Mouse (Mus musculus) myocyte (in vitro differentiated cells): ENCODE measurements around the gene Thsd7a. TPM values are rescaled to one million over a fixed set of nuclear protein-coding genes. Genes with fewer than 3 reads are reported as not detected.

Experiments used
- H3K27me3 ChIP-seq: one replicate; pipeline ENCODE4 v1.6.1; 2011; ENCODE audit not compliant: control insufficient read depth, insufficient read depth, insufficient read length
- H3K36me3 ChIP-seq: one replicate; pipeline ENCODE4 v1.6.1; 2011; ENCODE audit not compliant: control insufficient read depth, insufficient read depth
- H3K4me2 ChIP-seq: one replicate; pipeline ENCODE4 v1.6.1; 2011; ENCODE audit warnings: low read depth, control low read depth
- H3K4me3 ChIP-seq: one replicate; pipeline ENCODE4 v1.5.1; 2011; ENCODE audit warnings: mild to moderate bottlenecking, control low read depth, moderate library complexity
- H3K79me2 ChIP-seq: one replicate; pipeline ENCODE4 v1.6.1; 2011; ENCODE audit not compliant: control insufficient read depth, insufficient read depth
- H3ac ChIP-seq: one replicate; pipeline ENCODE4 v1.6.1; 2011; ENCODE audit not compliant: control insufficient read depth, insufficient read length
- CEBPB ChIP-seq: IDR thresholded peaks from 2 replicates; pipeline ENCODE4 v1.6.1; 2011; ENCODE audit warnings: mild to moderate bottlenecking, moderate library complexity; ENCODE audit not compliant: poor library complexity, insufficient read depth, severe bottlenecking
- E2F4 ChIP-seq: IDR thresholded peaks from one replicate; pipeline ENCODE4 v1.6.1; 2011; ENCODE audit warnings: mild to moderate bottlenecking, control low read depth, moderate library complexity; ENCODE audit not compliant: insufficient read depth
- MAX ChIP-seq: IDR thresholded peaks from one replicate; pipeline ENCODE4 v1.6.1; 2011; ENCODE audit warnings: low read depth, mild to moderate bottlenecking, control low read depth
- MYOD1 ChIP-seq, 3 experiments: IDR thresholded peaks; one replicate each; pipeline ENCODE4 v1.6.1; 2011; ENCODE audit warnings: control low read depth in 2 of 3, low read depth in 2 of 3, mild to moderate bottlenecking in 2 of 3, moderate library complexity in 1 of 3; ENCODE audit not compliant: insufficient read length in 2 of 3, control insufficient read depth in 1 of 3
- MYOG ChIP-seq, 3 experiments: IDR thresholded peaks; one replicate each; pipeline ENCODE4 v1.6.1; 2011; ENCODE audit warnings: control low read depth in 2 of 3, low read depth in 2 of 3, mild to moderate bottlenecking in 2 of 3; ENCODE audit not compliant: insufficient read length in 2 of 3, control insufficient read depth in 1 of 3, insufficient read depth in 1 of 3
- POLR2A ChIP-seq: IDR thresholded peaks from one replicate; pipeline ENCODE4 v1.6.1; 2011; ENCODE audit warnings: low read depth, mild to moderate bottlenecking, control low read depth, moderate library complexity; ENCODE audit not compliant: insufficient read length
- POLR2AphosphoS2 ChIP-seq: IDR thresholded peaks from one replicate; pipeline ENCODE4 v1.6.1; 2011; ENCODE audit warnings: low read depth, control low read depth; ENCODE audit not compliant: insufficient read length
- REST ChIP-seq: IDR thresholded peaks from one replicate; pipeline ENCODE4 v1.6.1; 2011; ENCODE audit warnings: mild to moderate bottlenecking, control low read depth, moderate library complexity; ENCODE audit not compliant: insufficient read depth, insufficient read length
- SRF ChIP-seq: IDR thresholded peaks from one replicate; pipeline ENCODE4 v1.6.1; 2011; ENCODE audit warnings: low read depth; ENCODE audit not compliant: control insufficient read depth, insufficient read length
- TCF12 ChIP-seq: IDR thresholded peaks from one replicate; pipeline ENCODE4 v1.6.1; 2011; ENCODE audit warnings: mild to moderate bottlenecking, control low read depth; ENCODE audit not compliant: poor library complexity, insufficient read depth, severe bottlenecking
- TCF3 ChIP-seq: IDR thresholded peaks from one replicate; pipeline ENCODE4 v1.6.1; 2011; ENCODE audit warnings: low read depth, control low read depth; ENCODE audit not compliant: insufficient read length
- USF1 ChIP-seq: IDR thresholded peaks from one replicate; pipeline ENCODE4 v1.6.1; 2011; ENCODE audit warnings: low read depth, mild to moderate bottlenecking, control low read depth, moderate library complexity
- polyA plus RNA-seq: library from polyadenylated mRNA; unstranded; fragments of >200 nt; fragmentation: generic; extraction: Trizol; gene quantifications from one replicate; pipeline ENCODE4 v1.2.1, GENCODE M21; 2012; ENCODE audit warnings: missing spikeins

Gene Thsd7a
- polyA plus RNA-seq, 1 experiment = 5.0 TPM

GRCm38 (mm10) chr6:12606638-12607246, 142.5 kb downstream of the Thsd7a start:
- Histone ChIP-seq H3ac (no peak overlapping the region), H3K36me3 (no peaks in the 10 kb centered on the region), H3K79me2 (no peaks in the 10 kb centered on the region), H3K27me3 (no peaks in the 10 kb centered on the region), H3K4me3 (no peak overlapping the region), H3K4me2 (no peak overlapping the region)
- TF ChIP-seq POLR2AphosphoS2 (no peak), TCF3 (no peak), USF1 (no peak), TCF12 (no peak), MAX (no peak), CEBPB (no peak), REST (no peak), SRF (no peak), MYOD1 (IDR thresholded peaks at IDR 0.05; ENCODE audit: control insufficient read depth in 1 of 3, insufficient read length in 2 of 3, low read depth in 2 of 3) (no peak), POLR2A (no peak), E2F4 (no peak), MYOG (IDR thresholded peaks at IDR 0.05; ENCODE audit: control insufficient read depth in 1 of 3, insufficient read depth in 1 of 3, insufficient read length in 2 of 3, low read depth in 2 of 3) (no peak)

GRCm38 (mm10) chr6:12602927-12603326, 146.3 kb downstream of the Thsd7a start:
- TF ChIP-seq CEBPB (no peak), TCF12 (no peak), MYOG (IDR thresholded peaks at IDR 0.05; ENCODE audit: control insufficient read depth in 1 of 3, insufficient read depth in 1 of 3, insufficient read length in 2 of 3, low read depth in 2 of 3) (no peak), POLR2AphosphoS2 (no peak), POLR2A (no peak), E2F4 (no peak), MAX (no peak), REST (no peak), MYOD1 (IDR thresholded peaks at IDR 0.05; ENCODE audit: control insufficient read depth in 1 of 3, insufficient read length in 2 of 3, low read depth in 2 of 3) (no peak), USF1 (no peak), SRF (no peak), TCF3 (no peak)
- no peak overlapping the region for H3K4me2 ChIP-seq
- no peaks in the 10 kb centered on the region for H3K36me3 ChIP-seq
- H3ac ChIP-seq = no peak overlapping the region
- no peaks in the 10 kb centered on the region for H3K79me2 ChIP-seq
- no peak overlapping the region for H3K4me3 ChIP-seq
- H3K27me3 ChIP-seq = no peaks in the 10 kb centered on the region

- no peaks in the 10 kb centered on the region for H3K79me2 ChIP-seq
- no peak overlapping the region for H3K4me2 ChIP-seq
- no peak overlapping the region for H3ac ChIP-seq
- H3K27me3 ChIP-seq = no peaks in the 10 kb centered on the region
- TF ChIP-seq E2F4 (no peak), REST (no peak), MAX (no peak), POLR2A (no peak), SRF (no peak), CEBPB (no peak), USF1 (no peak), TCF12 (no peak)
- H3K4me3 ChIP-seq = no peak overlapping the region
- H3K36me3 ChIP-seq = no peaks in the 10 kb centered on the region
These were observed 147.0 kb downstream of the Thsd7a start for GRCm38 (mm10) chr6:12602161-12602560.

- Histone ChIP-seq H3K27me3 (no peaks in the 10 kb centered on the region), H3K79me2 (no peaks in the 10 kb centered on the region), H3ac (no peak overlapping the region), H3K4me3 (no peak overlapping the region), H3K36me3 (no peaks in the 10 kb centered on the region), H3K4me2 (no peak overlapping the region)
- TF ChIP-seq MYOG (IDR thresholded peaks at IDR 0.05; ENCODE audit: control insufficient read depth in 1 of 3, insufficient read depth in 1 of 3, insufficient read length in 2 of 3, low read depth in 2 of 3) (no peak), CEBPB (no peak), POLR2A (no peak)
These were observed 164.8 kb downstream of the Thsd7a start for GRCm38 (mm10) chr6:12584456-12584855.

GRCm38 (mm10) chr6:12581143-12581542, 168.1 kb downstream of the Thsd7a start:
- Histone ChIP-seq H3K79me2 (no peaks in the 10 kb centered on the region), H3ac (no peak overlapping the region), H3K4me3 (no peak overlapping the region), H3K27me3 (no peaks in the 10 kb centered on the region), H3K36me3 (no peaks in the 10 kb centered on the region), H3K4me2 (no peak overlapping the region)
- TF ChIP-seq MYOD1 (IDR thresholded peaks at IDR 0.05; ENCODE audit: control insufficient read depth in 1 of 3, insufficient read length in 2 of 3, low read depth in 2 of 3) = no peak
- TF ChIP-seq POLR2A = no peak
- no peak for TF ChIP-seq E2F4
- TF ChIP-seq REST = no peak
- TF ChIP-seq POLR2AphosphoS2 = no peak
- TF ChIP-seq MAX = no peak
- no peak for TF ChIP-seq USF1
- no peak for TF ChIP-seq SRF
